Mouse (Mus musculus) MN1 (cell line): Measurements from ENCODE around the gene Stk32b.

Source experiments
- DNase-seq: peaks from one replicate; pipeline ENCODE4 v3.0.0-alpha.2; 2016; ENCODE audit warnings: low spot score

Gene Stk32b

DNA sequence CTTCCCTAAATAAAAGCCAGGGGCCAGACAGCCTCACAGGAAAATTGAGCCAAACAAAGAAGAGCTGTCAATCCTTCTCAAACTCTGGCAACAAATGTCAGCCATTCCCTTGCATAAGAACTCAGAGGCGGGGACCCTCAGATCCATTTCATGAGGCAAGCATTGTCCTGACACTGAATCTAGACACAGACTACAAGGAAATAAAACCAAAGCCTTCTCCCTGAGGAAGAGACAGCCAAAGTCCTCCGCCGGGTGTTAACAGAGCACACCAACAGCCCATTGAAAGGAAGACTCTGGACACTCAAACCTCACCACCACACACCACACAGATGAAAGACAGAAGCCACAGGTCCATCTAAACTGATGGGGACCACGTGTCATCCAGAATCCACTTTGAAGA, 57.8 kb downstream of the Stk32b start:
- no peak for DNase-seq

DNA sequence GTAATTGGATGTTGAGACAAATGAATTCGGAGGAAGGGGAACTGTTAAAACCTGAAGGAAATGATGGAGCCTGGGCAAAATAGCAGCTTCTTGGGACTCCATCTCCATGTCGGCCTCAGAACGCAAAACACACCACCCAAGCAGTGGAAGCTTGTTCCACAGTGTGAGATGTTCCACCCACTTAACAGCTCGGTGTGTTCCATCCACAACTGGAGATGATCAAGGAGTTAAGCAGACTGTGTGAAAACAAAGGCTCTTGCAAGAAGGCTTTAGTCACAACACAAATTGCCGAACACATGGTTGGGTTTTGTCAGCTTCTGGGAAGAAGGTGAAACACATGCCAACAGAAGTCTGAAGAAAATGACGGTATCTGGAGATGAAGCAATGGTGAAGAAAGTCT, 59.2 kb downstream of the Stk32b start:
- DNase-seq, result no peak

DNA sequence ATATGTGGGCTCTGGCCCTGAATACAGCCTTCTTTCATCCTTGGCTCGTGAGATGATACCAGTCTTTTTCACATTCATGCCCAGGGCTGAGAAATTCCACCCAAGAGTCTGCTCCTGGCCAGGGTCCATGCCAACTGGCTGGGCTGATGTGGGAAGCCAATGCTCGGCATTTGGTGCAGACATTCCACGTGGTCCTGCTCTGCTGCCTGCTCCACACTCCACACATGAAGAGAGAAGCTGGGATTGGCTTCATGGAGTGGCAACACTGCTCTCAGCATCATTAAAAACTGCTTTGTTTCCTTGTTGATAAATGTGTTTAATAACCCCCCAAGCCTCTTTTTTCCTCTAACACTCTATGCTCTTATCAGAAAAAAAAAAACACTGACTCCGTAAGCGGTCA, 61.8 kb downstream of the Stk32b start:
- DNase-seq, result no peak

DNA sequence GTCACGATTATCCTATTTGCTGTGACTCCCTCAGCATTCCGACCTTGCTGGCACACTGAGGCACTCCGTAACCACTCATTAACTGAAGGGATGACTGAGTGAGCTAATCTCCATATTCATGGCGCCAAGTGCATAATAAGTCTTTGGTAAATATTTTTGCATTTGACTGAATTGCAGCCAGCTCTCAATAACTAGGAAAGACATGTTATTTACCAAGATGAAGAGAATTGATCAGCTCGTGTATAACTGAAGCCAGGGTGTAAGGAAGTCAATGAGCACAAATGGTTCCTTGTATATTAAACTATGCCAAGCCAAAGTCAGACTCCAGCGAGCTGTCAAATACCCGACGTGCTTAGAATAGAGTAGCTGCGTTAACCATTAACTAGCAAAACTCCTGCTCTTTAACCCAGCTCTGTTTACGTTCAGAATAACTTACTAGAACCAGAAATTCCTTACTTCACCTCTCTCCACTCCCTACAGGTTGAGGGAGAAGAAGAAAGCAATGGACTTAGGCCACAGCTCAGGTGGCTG, 66.2 kb downstream of the Stk32b start:
- DNase-seq, result no peak

DNA sequence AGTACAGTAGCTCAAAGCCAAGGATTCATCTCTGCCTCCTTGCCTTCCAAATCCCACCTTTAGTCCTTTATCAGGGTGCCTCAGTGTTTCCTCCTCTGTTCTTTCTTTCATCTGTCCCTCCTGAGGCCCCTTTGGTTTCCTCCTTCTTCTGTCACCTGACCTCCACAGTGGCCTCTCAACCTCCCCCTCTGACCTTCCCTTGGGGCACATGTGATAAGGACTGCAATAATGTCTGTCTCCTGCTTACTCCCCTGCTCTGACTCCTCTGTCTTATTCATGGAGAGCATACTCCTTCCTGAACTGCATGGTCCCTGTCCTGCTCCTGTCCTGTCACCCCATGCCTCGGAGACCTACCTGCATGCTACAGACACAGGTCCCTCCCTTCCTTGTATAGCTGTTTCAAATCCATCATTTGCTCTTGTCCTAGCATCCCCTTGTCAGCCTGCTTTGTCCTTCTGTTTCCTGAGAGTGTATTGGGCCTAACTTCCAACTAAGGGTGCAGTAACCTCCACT, 66.8 kb downstream of the Stk32b start:
- DNase-seq, result no peak

DNA sequence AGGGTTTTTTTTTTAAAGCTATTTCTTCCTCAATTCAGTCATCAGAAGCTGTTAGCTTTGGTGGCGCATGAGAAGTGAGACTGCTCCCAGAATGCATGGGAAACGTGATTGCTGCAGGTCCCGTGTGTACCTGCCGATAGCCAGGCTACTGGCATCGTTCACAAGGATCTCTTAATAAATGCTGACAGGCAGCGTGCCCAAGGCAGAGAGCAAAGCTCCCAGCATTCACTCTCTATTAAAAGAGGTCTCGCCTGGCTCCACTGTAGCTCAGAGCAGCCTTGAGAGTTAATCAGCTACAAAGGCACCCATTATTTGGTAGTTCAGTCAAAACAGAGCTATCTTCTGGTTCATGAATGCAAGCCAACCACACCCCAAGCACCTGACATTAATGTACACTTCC, 72.9 kb downstream of the Stk32b start:
- no peak for DNase-seq

DNA sequence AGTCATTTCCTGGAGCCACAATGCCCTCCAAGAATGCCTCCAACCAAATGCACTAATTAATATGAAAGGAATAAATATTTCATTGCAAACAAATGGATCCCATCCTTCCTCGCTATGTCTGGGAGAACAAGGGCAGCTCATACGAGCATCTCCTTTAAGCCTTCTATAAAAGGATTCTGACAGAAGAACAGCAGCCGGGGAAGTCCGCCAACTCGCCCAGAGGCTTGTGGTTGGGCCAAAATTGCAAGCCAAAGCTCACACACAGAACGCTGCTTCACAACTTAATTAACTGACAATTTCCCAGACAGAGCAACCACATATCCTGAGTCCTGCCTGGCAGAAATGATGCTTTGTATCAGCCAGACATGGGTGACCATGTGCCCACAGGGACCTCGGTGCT, 74.5 kb downstream of the Stk32b start:
- no peak for DNase-seq

DNA sequence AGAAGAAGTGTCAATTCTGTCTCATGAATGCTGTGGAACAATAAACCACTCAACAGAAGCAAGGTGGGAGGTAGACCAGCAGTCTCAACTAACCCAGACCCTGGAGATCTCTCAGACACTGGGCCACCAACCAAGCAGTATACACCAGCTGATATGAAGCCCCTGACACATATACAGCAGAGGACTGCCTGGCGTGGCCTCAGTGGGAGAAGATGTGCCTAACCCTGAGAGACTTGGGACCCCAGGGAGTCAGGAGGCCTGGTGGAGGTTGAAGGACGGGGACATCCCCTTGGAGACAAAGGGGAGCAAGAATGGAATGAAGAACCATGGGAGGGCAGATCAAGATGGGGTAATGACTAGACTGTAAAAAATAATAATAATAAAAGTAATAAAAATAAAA, 82.2 kb downstream of the Stk32b start:
- no peak for DNase-seq

DNA sequence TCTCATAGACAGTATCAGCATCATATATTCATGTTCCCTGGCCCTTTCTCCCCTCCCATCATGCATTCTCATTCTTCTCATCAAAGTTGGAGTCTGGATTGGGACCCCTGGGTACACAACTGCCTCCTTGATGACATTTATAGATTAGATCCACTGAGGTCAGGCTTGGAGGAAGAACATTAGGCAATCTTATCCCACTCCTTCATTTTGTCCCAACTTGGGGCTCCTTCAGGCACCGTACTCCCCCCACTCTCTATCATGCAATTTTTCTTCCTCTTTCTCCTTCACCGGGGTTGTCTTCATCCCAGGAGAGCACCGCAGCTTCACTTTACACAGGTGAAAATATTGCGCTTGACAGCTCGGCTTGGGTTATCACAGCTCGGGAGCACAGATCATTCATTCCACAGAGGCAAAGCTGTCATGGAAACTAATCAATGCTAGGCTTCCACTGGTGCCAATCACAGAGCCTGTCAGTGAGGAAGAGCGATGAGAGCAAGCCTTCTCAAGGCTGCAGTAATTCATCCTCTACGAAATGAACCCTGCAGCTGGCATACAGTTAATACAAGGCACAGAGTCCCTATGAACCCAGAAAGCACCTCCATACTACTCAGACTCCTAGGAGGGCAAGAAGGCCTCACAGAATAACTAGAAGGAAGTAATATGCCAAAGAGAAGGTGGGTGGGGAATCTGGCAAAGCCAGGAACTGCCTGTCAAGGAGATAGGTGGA, 89.4 kb downstream of the Stk32b start:
- DNase-seq, result no peak

DNA sequence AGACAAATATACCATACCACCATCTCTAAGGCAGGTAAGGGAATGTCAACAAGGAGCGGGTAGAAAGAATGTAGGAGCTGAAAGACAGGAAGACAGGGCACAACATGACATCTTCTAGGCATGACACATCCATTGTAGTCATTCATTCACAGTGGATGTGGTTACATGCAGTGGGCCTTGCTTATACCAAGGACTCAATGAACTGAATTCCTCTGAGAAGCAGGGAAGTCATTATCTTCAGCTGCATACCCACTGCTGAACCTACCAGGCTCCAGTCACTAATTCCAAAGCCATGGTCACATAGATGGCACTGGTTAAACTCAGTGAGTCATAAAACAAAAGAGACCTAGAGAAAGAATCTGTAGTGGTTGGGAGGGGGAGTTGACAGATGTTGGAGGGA, 105.1 kb downstream of the Stk32b start:
- DNase-seq, result no peak

DNA sequence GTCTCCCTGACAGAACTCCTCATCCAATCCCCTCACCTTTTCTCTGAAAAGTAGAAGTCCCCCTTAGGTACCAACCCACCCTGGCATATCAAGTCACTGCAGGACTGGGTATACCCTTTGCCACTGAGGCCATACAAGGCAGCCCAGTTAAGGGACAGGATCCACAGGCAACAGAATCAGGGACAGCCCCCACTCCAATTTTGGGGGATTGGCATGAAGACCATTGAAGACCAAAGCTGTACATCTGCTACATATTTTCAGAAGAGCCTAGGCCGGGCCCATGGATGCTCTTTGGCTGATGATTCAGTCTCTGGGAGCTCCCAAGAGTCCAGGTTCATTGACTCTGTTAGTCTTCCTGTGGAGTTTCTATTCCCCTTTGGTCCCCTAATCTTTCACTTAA, 117.4 kb downstream of the Stk32b start:
- no peak for DNase-seq

DNA sequence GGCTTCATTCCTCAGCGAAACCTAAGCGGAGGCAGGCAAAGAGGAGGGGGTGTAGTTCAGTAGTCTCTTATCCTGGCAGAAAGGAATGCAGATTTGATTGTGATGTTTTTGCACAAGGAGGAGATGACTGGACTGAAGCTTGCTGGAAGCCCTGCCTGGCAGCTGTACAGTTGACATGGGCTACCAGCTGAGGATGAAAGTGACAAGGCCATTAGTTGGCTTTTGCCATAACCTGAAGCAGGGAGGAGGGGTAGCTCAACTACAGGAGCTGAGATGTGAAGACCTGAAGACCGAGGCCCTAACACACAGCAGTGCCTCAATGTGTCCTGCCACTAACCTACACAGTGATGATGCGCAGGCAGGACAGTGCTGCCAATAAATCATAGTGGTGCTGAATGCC, 118.7 kb downstream of the Stk32b start:
- DNase-seq, result no peak

DNA sequence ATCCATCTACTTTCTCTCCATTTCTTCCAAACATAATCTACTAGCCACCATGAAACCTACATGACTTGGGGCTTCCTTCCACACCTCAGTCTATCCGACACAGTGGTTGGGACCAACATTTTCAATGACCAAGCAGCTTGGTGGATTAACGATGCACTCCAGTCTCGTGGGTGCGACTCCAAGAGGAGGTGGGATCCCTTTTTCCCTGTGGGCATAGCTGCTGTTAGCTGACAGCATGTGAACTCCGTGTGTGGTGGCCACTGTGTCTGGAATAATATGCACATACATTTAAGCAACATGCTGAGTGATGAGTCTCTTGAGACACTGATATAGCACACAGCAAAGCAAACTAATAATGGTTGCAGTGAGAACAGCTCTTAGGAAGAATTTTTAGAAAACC, 124.6 kb downstream of the Stk32b start:
- DNase-seq, result no peak

DNA sequence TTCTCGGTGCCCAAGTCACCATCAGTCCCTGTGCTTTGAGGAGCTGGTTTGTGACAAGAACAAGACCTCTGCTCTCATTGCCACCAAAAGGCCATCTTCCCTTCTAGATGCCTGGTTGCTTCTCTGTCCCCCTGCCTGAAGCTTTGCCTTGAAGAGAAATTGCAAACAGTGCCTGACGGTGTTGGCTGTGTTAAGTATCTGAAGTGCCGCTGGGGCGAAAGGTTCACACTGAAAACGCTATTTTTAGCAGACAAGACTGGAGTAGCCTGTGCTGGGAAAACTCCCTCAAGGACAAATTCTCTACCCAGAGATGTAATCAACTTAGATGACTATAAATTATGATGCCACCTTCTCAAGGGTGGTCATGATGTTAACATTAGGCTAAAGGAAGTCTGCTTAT, 129.1 kb downstream of the Stk32b start:
- DNase-seq, result no peak

DNA sequence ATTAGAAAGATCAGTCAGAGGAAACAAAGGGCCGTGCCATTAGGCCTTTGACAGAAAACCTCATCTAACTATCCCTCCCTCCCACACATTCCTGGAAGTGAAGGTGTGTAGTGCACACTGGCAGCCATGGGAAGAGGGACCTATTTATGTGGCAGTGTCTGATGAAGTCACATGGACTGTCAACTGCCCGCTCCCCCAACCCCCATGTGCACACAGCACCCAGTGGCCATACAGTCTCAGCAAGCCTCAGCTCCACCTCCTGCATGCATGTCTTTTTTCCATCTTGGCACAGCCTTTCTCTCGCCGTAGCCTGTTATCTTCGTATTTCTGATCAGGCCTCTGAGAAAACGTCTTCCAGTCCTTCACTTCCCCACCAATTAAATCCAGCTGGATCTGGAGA, 130.9 kb downstream of the Stk32b start:
- no peak for DNase-seq

DNA sequence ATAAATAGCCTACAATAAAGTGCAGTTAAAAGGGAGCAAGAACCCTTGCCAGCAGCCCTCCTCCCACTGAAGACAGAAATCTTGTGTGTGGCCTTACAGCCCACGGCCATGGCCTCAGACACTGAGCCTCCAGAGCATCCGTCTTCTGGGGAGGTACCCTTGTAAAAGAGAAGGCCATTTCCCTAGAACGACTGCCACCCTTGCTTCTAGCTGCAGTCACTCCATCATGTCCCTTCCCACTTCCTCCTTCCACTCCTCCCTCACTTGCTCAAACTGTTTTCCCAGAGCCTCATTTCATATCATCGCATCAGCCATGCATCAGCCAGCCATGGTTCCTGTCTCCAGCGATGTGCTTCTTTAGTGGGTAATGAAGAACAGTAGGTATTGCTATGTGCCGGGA, 141.5 kb downstream of the Stk32b start:
- no peak for DNase-seq

DNA sequence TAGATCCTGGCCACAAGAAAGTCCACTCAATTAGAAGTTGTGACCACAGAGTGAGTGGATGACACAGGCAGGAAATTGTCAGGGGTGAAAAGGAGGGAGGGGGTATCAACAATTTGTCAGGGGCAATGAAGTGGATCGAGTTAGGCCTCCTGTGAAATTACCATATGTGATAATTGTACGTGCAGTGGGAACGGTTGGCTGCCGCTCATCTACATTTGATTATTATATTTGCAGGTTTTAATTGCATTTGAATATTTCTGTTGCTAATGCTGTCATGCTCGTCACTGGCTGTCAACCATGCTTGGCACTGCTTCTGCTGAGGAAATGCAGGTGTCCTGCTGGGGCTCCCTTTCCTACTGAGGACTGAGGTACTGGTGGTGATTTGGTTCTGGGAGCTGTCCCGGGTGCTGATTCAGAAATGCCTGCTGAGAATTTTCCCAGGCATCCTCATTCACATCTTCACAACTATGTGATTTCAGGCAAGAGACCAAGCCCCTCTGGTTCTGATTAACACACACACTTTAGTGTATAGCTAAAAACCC, 159.6 kb downstream of the Stk32b start:
- no peak for DNase-seq

DNA sequence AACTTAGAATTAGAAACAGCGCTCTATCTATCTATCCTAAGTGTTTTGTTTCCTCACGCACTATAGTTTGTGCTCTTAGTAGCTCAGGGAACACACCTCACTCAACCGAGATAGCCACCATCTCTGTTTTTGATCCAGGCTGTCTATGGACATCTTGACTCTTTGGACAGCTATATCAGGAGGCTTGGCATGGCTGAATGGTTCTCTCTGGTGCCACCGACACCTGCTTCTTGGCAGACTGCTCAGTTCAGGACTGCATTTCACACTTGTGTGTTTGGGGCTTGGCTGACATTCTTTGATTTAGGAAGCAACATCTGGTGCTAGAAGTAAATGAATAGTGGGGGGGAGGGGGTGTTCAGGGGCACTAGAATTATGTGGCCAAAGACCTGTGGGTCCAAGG, 162.7 kb downstream of the Stk32b start:
- DNase-seq, result no peak

DNA sequence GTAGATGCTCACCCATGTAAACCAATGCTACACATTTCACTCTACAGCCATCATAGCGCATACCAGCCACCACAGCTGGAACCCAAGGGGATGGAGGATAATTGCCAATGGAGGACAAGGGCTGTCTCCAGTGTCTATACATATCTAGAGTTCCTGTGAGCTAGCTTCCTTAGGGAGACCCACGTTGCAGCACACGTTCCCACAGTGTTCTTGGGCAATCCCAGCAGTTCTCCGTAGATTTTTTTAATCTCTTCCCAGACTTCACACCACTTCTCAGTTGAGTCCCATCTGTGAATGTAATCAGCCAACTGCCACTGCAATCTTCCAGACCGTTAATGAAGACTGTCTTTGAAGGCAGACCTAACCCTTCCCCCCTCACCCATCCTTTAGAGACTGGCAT, 165.3 kb downstream of the Stk32b start:
- no peak for DNase-seq

DNA sequence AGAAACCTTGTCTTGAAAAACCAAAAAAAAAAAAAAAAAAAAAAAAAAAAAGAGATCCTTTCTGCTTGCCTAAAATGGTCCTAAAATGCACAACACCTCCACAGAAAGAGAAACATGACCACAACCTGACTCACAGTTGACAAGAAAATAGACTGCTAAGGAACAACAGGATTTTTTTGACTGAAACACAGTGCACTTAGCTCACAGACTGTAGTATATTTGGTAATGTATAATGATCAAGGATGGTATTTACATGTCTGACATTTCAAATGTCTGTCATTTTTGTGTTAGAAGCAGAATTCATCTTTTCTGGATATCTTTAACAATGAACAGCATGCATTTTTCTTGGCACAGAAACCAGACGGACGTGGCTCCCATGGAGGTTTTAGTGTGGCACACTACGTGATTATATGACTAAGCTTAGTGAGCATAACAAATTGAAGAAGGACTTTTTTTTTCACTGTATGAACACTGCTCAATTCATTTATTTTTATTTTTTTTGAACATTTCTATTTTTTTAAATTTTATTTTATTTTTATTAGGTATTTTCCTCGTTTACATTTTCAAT, 181.2 kb downstream of the Stk32b start:
- no peak for DNase-seq

DNA sequence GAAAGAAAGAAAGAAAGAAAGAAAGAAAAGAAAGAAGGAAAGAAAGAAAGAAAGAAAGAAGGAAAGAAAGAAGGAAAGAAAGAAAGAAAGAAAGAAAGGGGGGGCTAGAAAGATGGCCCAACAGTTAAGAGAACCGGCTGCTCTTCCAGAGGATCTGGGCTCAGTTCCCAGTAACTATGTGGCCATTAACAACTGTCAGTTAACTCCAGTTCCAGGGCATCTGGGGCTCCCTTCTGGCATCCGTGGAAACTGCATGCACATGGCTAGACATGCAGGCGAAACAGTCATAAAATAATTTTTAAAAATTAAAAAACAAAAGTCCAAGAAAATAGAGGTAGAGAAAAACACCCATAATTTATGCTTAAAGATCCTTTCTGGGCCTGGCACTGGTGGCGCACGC, 181.7 kb downstream of the Stk32b start:
- DNase-seq, result no peak

DNA sequence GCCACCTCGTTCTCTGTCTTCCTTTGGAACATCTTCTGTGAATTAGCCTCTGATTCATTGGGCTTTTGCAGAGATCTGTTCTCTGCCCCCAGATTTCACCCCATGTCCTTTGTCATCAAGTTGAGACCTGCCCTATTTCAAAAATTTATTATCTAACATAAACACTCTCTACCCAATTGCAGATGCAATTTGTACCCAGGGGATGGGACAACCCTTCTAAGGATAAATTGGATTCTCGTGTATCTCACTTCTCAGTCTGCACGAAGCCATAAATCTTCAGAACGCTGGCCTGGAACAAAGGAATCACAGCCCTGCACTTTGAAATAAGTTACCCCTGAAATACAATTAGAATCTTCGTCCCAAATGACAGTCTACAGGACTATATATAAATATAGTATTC, 191.6 kb downstream of the Stk32b start:
- no peak for DNase-seq

DNA sequence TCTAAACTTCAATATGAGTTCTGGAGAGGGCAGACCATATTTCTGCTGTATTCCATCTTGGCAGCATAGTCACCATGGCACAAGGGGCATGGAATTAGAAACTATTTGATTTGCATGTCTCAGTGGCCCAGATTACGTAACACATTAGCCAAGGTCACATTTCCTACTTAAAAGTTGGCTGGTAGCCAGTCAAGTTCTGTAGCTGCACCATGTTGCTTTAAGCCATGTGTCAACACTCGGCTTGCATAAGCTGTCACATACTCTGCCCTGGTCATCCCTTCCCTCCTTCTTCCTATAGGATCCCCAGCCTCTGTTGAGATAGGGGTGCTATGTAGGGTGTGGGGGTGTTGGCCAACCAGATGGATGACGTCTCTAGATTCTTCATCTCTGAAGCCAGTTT, 196.5 kb downstream of the Stk32b start:
- no peak for DNase-seq

DNA sequence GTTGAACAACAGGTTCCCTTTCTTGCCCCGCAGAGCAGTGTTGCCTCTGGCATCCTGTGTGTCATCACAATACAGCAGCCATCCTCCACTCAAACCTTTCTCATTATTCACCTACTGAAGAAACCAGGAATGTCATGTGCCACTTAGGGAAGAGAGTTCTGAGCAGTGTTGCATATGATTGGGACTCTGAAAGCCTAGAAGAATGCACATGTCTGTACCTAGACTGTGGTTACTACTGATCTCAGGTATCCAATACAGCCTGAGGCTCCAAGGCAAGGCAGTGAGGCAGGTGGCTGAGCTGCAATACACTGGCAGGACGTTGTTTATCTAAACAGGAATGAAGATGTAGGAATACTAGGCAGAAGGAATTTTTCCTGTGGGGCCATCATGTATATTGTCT, 204.5 kb downstream of the Stk32b start:
- DNase-seq, result no peak
